Mouse (Mus musculus) lung, adult 2 months (tissue): ENCODE data around the gene Cyp3a44. TPM values are rescaled to one million over a fixed set of nuclear protein-coding genes. Genes with fewer than 3 reads are reported as not detected.
"Not testable (repeated sequence)": the region's sequence is repeated elsewhere in the genome, so short reads cannot be mapped to it uniquely, and the experiment has no call there.

Source experiments
- DNase-seq: peaks from one replicate; pipeline ENCODE4 v3.0.0; 2022
- H3K4me1 ChIP-seq: fragments of 200-500 bp; 2 replicates; pipeline ENCODE4 v1.6.1; 2011; ENCODE audit warnings: low read length; ENCODE audit not compliant: control insufficient read depth, insufficient read depth
- H3K4me3 ChIP-seq: fragments of 200-500 bp; replicated peaks from 2 replicates; pipeline ENCODE3; 2011; ENCODE audit warnings: low read depth, mild to moderate bottlenecking, control low read depth, low read length; ENCODE audit errors: extremely low read depth
- WGBS: fragments of 180-500 bp; shearing (Covaris S2); methylation state at CpG from one replicate; pipeline ENCODE4 v1.1.7; 2018; 5-methylcytosine and 5-hydroxymethylcytosine counted together
- polyA plus RNA-seq: library from polyadenylated mRNA; depleted of rRNA; stranded (reverse); fragments of >200 nt; gene quantifications from 2 replicates; pipeline ENCODE4 v1.2.3, GENCODE M21; 2012; rRNA removed

Gene Cyp3a44
- polyA plus RNA-seq: not detected in 2 replicates

DNA sequence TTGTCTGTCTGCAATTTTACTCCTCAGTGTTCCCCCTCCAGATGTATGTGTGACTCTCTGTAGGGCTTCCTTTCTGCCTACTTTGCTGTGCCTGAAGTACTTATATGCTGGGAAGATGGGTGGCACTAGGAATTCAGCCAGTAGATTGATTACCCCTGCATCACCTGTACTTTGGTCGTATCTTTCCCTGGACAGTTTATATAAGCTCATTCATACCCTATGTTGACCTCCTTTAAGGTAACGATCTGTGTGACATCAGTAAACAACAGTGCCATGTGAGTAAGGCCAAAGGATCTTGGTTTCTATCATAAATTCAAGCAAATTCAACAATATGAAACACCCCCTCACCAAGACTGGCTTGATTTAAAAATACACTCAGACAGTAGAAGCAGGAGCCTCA is at the start of gene Cyp3a44:
Gene Cyp3a44, minus strand, starts transcription at position 79 of the 400 bp plus-strand sequence.
- 61% methylated on average over 2 of the region's 2 CpGs for WGBS
- H3K4me1 ChIP-seq, DNase-seq, H3K4me3 ChIP-seq: not testable (repeated sequence)

DNA sequence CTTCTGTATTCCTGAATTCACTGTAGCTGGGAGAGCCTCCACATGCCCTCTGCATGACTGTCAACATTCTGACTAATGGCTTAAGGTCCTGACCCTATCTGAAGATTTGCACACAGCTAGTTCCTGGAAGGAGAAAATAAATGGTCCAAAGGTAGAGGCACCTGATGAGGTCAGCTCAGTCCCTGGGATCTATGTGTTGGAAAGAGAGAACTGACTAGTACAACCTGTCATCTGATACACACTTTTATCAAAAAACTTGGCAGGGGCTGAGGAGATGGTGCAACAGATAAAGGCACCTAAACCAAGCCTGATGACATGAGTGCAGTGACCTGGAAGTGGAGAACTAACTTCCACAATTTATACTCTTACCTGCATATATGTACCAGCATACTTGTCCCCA is 5.4 kb downstream of the Cyp3a44 start:
- H3K4me1 ChIP-seq, H3K4me3 ChIP-seq, DNase-seq: not testable (repeated sequence)

DNA sequence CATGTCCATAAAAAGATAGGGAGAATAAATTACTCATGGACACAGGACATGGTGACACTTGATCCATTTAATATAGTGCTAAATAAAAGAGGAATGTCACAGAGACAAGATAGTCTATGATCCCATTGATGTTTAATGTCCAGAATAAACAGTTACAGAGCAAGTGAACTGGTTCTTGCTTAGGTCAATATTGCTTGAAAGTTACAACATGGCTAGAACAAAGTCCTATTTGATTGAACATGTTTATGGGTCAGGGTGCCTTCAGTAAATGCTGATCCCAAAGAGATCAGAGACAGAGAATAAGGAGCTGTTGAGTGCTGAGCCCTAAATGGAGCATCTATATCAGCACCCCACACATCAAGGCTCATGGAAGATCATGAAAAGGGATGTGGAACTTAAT is 12.4 kb downstream of the Cyp3a44 start:
- not testable (repeated sequence) for DNase-seq, H3K4me3 ChIP-seq, H3K4me1 ChIP-seq

DNA sequence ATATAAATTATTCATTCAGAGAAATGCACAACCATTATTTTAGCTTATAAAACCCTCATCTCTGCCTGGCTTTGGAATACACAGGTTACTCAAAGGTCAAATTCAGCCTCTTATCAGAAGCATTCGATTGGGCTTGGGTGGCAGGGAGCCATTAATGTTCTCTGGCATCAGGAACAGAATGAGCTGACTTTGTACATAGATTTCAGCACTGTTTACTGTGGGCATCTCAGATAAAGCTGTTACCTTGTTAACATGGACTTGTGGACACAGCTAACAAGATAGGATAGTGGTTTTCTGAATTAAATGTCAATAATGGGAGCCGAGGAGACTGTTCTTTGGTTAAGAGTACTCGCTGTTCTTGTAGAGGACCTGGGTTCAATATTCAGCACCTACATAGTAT is 68.2 kb downstream of the Cyp3a44 start:
- WGBS: 72% methylated on average over 3 of the region's 3 CpGs
- not testable (repeated sequence) for H3K4me3 ChIP-seq, DNase-seq, H3K4me1 ChIP-seq

Other genes starting within 250 kb of the Cyp3a44 start
- not detected in 2 replicates for gene Cyp3a41b, start 221.1 kb downstream of the Cyp3a44 start, polyA plus RNA-seq
- gene Cyp3a41a, start 85.7 kb downstream of the Cyp3a44 start, polyA plus RNA-seq: not detected in 2 replicates
- 0.05 and 0.32 TPM in 2 replicates for gene Cyp3a11, start 74.1 kb upstream of the Cyp3a44 start, polyA plus RNA-seq
- 0.17 TPM in 1 of 2 replicates, not detected in the other for gene Cyp3a25, start 203.7 kb upstream of the Cyp3a44 start, polyA plus RNA-seq